Mouse (Mus musculus) forebrain, embryonic 12.5 days (tissue): ENCODE measurements at regions not wholly inside any gene's neighbourhood (a gene's known extent, or its start where the extent isn't known, plus 50 kb on each side); places are given as distances from the start of the nearest gene placed in this dataset.

ENCODE experiments used
- ATAC-seq: fragments of 200-750 bp; cut with Nextera tagmentation; 2 replicates; pipeline ENCODE4 v1.8.0; 2017; ENCODE audit warnings: moderate TSS enrichment; ENCODE audit not compliant: low FRiP score
- H3K27ac ChIP-seq: fragments of 300-500 bp; sonication (generic); 2 replicates; pipeline ENCODE4 v1.5.1; 2016; ENCODE audit warnings: mild to moderate bottlenecking
- H3K27me3 ChIP-seq: fragments of 300-500 bp; sonication (generic); 2 replicates; pipeline ENCODE4 v1.6.1; 2016; ENCODE audit warnings: mild to moderate bottlenecking
- H3K36me3 ChIP-seq: fragments of 300-500 bp; sonication (generic); replicated peaks from 2 replicates; pipeline ENCODE4 v1.6.1; 2016; ENCODE audit warnings: mild to moderate bottlenecking
- H3K4me1 ChIP-seq: fragments of 300-500 bp; sonication (generic); 2 replicates; pipeline ENCODE4 v1.6.1; 2016
- H3K4me2 ChIP-seq: fragments of 300-500 bp; sonication (generic); 2 replicates; pipeline ENCODE4 v1.6.1; 2016; ENCODE audit warnings: mild to moderate bottlenecking, moderate library complexity
- H3K4me3 ChIP-seq: fragments of 300-500 bp; sonication (generic); replicated peaks from 2 replicates; pipeline ENCODE4 v1.5.1; 2016; ENCODE audit warnings: mild to moderate bottlenecking
- H3K9ac ChIP-seq: fragments of 300-500 bp; sonication (generic); 2 replicates; pipeline ENCODE4 v1.6.1; 2016; ENCODE audit warnings: mild to moderate bottlenecking
- H3K9me3 ChIP-seq: fragments of 300-500 bp; sonication (generic); 2 replicates; pipeline ENCODE4 v1.6.1; 2016
- WGBS: fragments of 180-500 bp; shearing (Covaris S2); methylation state at CpG from one replicate; pipeline ENCODE4 v1.1.7; 2016; 5-methylcytosine and 5-hydroxymethylcytosine counted together

- H3K27me3 ChIP-seq, result peaks cover 20% of the 10 kb centered on the region
- no peaks in the 10 kb centered on the region for H3K9me3 ChIP-seq
- 83% methylated on average over 8 of the region's 8 CpGs for WGBS
- H3K27ac ChIP-seq, result no peak overlapping the region
- H3K4me2 ChIP-seq, result no peak overlapping the region
- no peak overlapping the region for H3K9ac ChIP-seq
- H3K4me3 ChIP-seq, result no peak overlapping the region
- H3K4me1 ChIP-seq, result peaks cover 21% of the 10 kb centered on the region
- H3K36me3 ChIP-seq, result no peaks in the 10 kb centered on the region
- ATAC-seq, result no peak
Measured at GRCm38 (mm10) chr6:99887904-99888303, 161.7 kb upstream of the Prok2 start.

GRCm38 (mm10) chr6:99884755-99885154 lies 158.6 kb upstream of the Prok2 start:
- Histone ChIP-seq H3K4me1 (peaks cover 21% of the 10 kb centered on the region), H3K36me3 (no peaks in the 10 kb centered on the region), H3K9ac (no peak overlapping the region), H3K27ac (no peak overlapping the region), H3K27me3 (peaks cover 12% of the 10 kb centered on the region), H3K4me3 (no peak overlapping the region), H3K4me2 (no peak overlapping the region), H3K9me3 (no peaks in the 10 kb centered on the region)
- WGBS, result 3% methylated on average over 7 of the region's 7 CpGs
- no peak for ATAC-seq

GRCm38 (mm10) chr6:99884054-99884453 lies 157.9 kb upstream of the Prok2 start:
- Histone ChIP-seq H3K27me3 (peaks cover 12% of the 10 kb centered on the region), H3K4me3 (no peak overlapping the region), H3K4me1 (peaks cover 19% of the 10 kb centered on the region), H3K36me3 (no peaks in the 10 kb centered on the region), H3K9me3 (no peaks in the 10 kb centered on the region), H3K27ac (no peak overlapping the region), H3K9ac (no peak overlapping the region), H3K4me2 (no peak overlapping the region)
- ATAC-seq, result no peak
- 79% methylated on average over 3 of the region's 3 CpGs for WGBS

GRCm38 (mm10) chr6:99881606-99882005 lies 155.4 kb upstream of the Prok2 start:
- no peak overlapping the region for H3K9ac ChIP-seq
- H3K4me2 ChIP-seq, result no peak overlapping the region
- 39% methylated on average over 4 of the region's 4 CpGs for WGBS
- peaks cover 17% of the 10 kb centered on the region for H3K4me1 ChIP-seq
- H3K36me3 ChIP-seq, result no peaks in the 10 kb centered on the region
- H3K27me3 ChIP-seq, result peaks cover 12% of the 10 kb centered on the region
- H3K4me3 ChIP-seq, result no peak overlapping the region
- no peaks in the 10 kb centered on the region for H3K9me3 ChIP-seq
- H3K27ac ChIP-seq, result no peak overlapping the region
- no peak for ATAC-seq

GRCm38 (mm10) chr6:99874852-99875251 lies 148.7 kb upstream of the Prok2 start:
- H3K36me3 ChIP-seq, result no peaks in the 10 kb centered on the region
- WGBS, result 88% methylated on average over 4 of the region's 4 CpGs

GRCm38 (mm10) chr6:99874029-99874428 lies 147.8 kb upstream of the Prok2 start:
- Histone ChIP-seq H3K4me1 (no peaks in the 10 kb centered on the region), H3K9me3 (no peaks in the 10 kb centered on the region), H3K9ac (no peak overlapping the region), H3K36me3 (no peaks in the 10 kb centered on the region), H3K27me3 (no peaks in the 10 kb centered on the region), H3K4me2 (no peak overlapping the region), H3K27ac (no peak overlapping the region), H3K4me3 (no peak overlapping the region)
- no peak for ATAC-seq
- WGBS, result 78% methylated on average over 4 of the region's 4 CpGs

More at GRCm38 (mm10) chr6:99874852-99875251, 148.7 kb upstream of the Prok2 start:
- H3K27ac ChIP-seq, result no peak overlapping the region
- H3K4me2 ChIP-seq, result no peak overlapping the region
- H3K9ac ChIP-seq, result no peak overlapping the region
- ATAC-seq, result no peak
- H3K27me3 ChIP-seq, result no peaks in the 10 kb centered on the region
- no peaks in the 10 kb centered on the region for H3K9me3 ChIP-seq
- no peaks in the 10 kb centered on the region for H3K4me1 ChIP-seq
- H3K4me3 ChIP-seq, result no peak overlapping the region

- no peak overlapping the region for H3K27ac ChIP-seq
- H3K9me3 ChIP-seq, result no peaks in the 10 kb centered on the region
- H3K36me3 ChIP-seq, result no peaks in the 10 kb centered on the region
- no peak overlapping the region for H3K4me3 ChIP-seq
- H3K27me3 ChIP-seq, result 0 out of 2 replicates have a peak, but pooled peaks cover 4% of the 10 kb centered on the region
- no peak overlapping the region for H3K9ac ChIP-seq
- peaks cover 21% of the 10 kb centered on the region for H3K4me1 ChIP-seq
- no peak overlapping the region for H3K4me2 ChIP-seq
- ATAC-seq, result no peak
- WGBS, result 82% methylated on average over 9 of the region's 9 CpGs
Measured at GRCm38 (mm10) chr6:99866061-99866460, 139.9 kb upstream of the Prok2 start.

- Histone ChIP-seq H3K4me3 (no peak overlapping the region), H3K9me3 (no peaks in the 10 kb centered on the region), H3K4me2 (no peak overlapping the region), H3K9ac (no peak overlapping the region), H3K4me1 (peaks cover 21% of the 10 kb centered on the region), H3K27ac (no peak overlapping the region), H3K36me3 (no peaks in the 10 kb centered on the region), H3K27me3 (0 out of 2 replicates have a peak, but pooled peaks cover 4% of the 10 kb centered on the region)
- WGBS, result 54% methylated on average over 3 of the region's 3 CpGs
- ATAC-seq, result no peak; the same call in 1 of the 2 replicates
Measured at GRCm38 (mm10) chr6:99864949-99865348, 138.8 kb upstream of the Prok2 start.

- 37% methylated on average over 9 of the region's 9 CpGs for WGBS
- H3K9ac ChIP-seq, result no peak overlapping the region
- H3K4me1 ChIP-seq, result peaks cover 21% of the 10 kb centered on the region
- peak; percentile 44; the same call in 1 of the 2 replicates for ATAC-seq
- H3K36me3 ChIP-seq, result no peaks in the 10 kb centered on the region
- H3K4me2 ChIP-seq, result no peak overlapping the region
- H3K4me3 ChIP-seq, result no peak overlapping the region
- peak overlapping the region; percentile 65 for H3K27ac ChIP-seq
- H3K27me3 ChIP-seq, result 0 out of 2 replicates have a peak, but pooled peaks cover 4% of the 10 kb centered on the region
- H3K9me3 ChIP-seq, result no peaks in the 10 kb centered on the region
Measured at GRCm38 (mm10) chr6:99863418-99863817, 137.2 kb upstream of the Prok2 start.

- no peak for ATAC-seq
- 83% methylated on average over 6 of the region's 6 CpGs for WGBS
- no peak overlapping the region for H3K27ac ChIP-seq
Measured at GRCm38 (mm10) chr6:99857411-99857810, 131.2 kb upstream of the Prok2 start.

GRCm38 (mm10) chr6:99853716-99854115 lies 127.5 kb upstream of the Prok2 start:
- Histone ChIP-seq H3K4me2 (no peak overlapping the region), H3K9me3 (no peaks in the 10 kb centered on the region), H3K4me1 (no peaks in the 10 kb centered on the region), H3K27ac (no peak overlapping the region), H3K27me3 (no peaks in the 10 kb centered on the region), H3K36me3 (no peaks in the 10 kb centered on the region), H3K4me3 (no peak overlapping the region), H3K9ac (no peak overlapping the region)
- 56% methylated on average over 3 of the region's 3 CpGs for WGBS
- peak; percentile 14; the same call in 1 of the 2 replicates for ATAC-seq

More at GRCm38 (mm10) chr6:99857411-99857810, 131.2 kb upstream of the Prok2 start:
- Histone ChIP-seq H3K4me1 (no peaks in the 10 kb centered on the region), H3K9me3 (no peaks in the 10 kb centered on the region), H3K4me3 (no peak overlapping the region), H3K4me2 (no peak overlapping the region), H3K36me3 (no peaks in the 10 kb centered on the region), H3K27me3 (no peaks in the 10 kb centered on the region), H3K9ac (no peak overlapping the region)

GRCm38 (mm10) chr6:99850706-99851105 lies 124.5 kb upstream of the Prok2 start:
- peaks cover 2% of the 10 kb centered on the region; the same call in 1 of the 2 replicates for H3K4me1 ChIP-seq
- no peaks in the 10 kb centered on the region for H3K27me3 ChIP-seq
- no peaks in the 10 kb centered on the region for H3K9me3 ChIP-seq
- no peak for ATAC-seq
- 74% methylated on average over 1 of the region's 1 CpGs for WGBS
- H3K4me3 ChIP-seq, result no peak overlapping the region
- H3K4me2 ChIP-seq, result no peak overlapping the region
- H3K9ac ChIP-seq, result no peak overlapping the region
- no peaks in the 10 kb centered on the region for H3K36me3 ChIP-seq
- H3K27ac ChIP-seq, result no peak overlapping the region

GRCm38 (mm10) chr6:99845508-99845846 lies 119.3 kb upstream of the Prok2 start:
- Histone ChIP-seq H3K4me3 (no peak overlapping the region), H3K36me3 (no peaks in the 10 kb centered on the region), H3K27ac (no peak overlapping the region), H3K9ac (no peak overlapping the region), H3K4me1 (peaks cover 21% of the 10 kb centered on the region), H3K9me3 (no peaks in the 10 kb centered on the region), H3K27me3 (peaks cover 20% of the 10 kb centered on the region), H3K4me2 (no peak overlapping the region)
- 25% methylated on average over 4 of the region's 4 CpGs for WGBS
- ATAC-seq, result peak; percentile 57; the same call in 1 of the 2 replicates
